Mouse (Mus musculus): ENCODE results near the gene Tshz2. TPM values are rescaled to one million over a fixed set of nuclear protein-coding genes. Genes with fewer than 3 reads are reported as not detected.

Gene Tshz2
- polyA plus RNA-seq, 1 experiment from 2014 or later: 43.1 TPM

DNA sequence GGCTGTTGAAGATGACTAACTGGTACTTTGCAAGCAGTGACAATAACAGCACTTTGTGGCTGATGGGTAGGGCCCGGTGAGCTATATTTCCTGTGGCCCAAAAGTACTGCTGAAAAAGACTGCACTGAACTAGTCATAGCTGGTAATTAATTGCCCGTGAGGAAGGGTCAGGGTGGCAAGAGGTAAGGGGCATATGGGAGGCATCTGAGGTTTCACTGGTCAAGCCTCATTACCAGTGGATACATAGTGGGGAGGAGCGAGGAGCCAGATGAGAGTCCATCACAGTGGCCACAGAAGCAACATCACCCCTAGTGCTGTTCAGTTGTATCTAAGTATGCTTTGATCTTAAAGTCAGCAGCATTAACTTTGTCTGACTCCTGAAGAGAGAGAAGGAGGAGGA lies 2.7 kb upstream of the Tshz2 start:
- TF ChIP-seq CTCF (IDR thresholded peaks at IDR 0.05): no peak
- DNase-seq (ENCODE audit: low read depth, low spot score) (peak; percentile 67), ATAC-seq (peak; percentile 71)
- CTCF ChIA-PET: no interaction called here
- in situ Hi-C loops (cut with MboI; ENCODE audit: low pct_unique_long_range_greater_than_20kb): loop anchor here (5.0 kb wide), 2 partner anchors 122 to 332 kb away; no protein-coding TSS in a partner anchor
- no peaks in the 10 kb centered on the region for H3K27me3 ChIP-seq
- POLR2A ChIA-PET: interaction anchor here (1.2 kb wide), 1 partner anchor 14 kb away, joined by 3 read pairs; no protein-coding TSS in a partner anchor

DNA sequence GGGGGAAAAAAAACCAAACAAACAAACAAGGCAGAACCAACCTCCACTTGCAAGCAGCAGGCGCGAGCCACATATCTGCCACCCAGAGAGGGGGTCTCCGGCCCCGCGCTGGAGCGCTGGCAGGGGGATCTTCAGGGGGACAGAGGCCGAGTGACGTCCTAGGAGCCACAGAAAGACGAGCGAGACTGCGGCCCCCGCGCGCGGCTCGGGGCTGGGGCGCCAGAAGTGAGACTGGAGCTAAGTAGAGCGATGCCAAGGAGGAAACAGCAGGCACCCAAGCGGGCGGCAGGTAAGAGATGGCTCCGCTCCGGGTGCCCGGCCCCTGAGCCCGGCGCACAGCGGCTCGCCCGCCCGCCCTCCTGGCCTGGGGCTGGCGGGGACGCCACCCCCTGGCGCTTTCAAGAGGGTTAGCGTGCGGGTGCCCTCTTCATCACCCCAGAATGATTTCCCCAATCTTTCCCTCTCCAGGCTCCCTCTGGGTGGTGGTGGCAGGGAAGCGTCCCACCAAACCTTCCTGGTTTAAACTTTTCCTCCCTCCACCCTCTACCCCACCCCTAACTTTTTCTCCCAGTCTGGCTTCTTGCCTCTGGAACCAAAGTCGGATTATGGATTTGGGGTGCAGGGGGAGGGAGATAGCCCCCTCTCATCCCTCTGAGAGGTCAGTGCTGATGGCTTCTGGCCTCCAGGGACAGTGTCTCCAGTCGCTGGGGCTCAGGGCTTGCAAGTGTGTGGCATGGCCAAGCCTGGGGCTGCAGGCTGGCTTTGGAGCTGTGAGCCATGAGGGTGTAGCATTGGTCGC lies 877 bp downstream of the Tshz2 start:
- in situ Hi-C loops (cut with MboI; ENCODE audit: low pct_unique_long_range_greater_than_20kb): loop anchor here (5.0 kb wide), 2 partner anchors 119 to 329 kb away; no protein-coding TSS in a partner anchor
- ChIA-PET CTCF (interaction anchor here (1.0 to 1.4 kb wide), 2 partner anchors 20 to 30 kb away, joined by 3 read pairs; no protein-coding TSS in a partner anchor), POLR2A (interaction anchor here (1.6 kb wide), 1 partner anchor 33 kb away, joined by 5 read pairs; no protein-coding TSS in a partner anchor)
- no peak for DNase-seq (ENCODE audit: low read depth, low spot score)
- ATAC-seq: peak; percentile 38
- no peaks in the 10 kb centered on the region for H3K27me3 ChIP-seq
- TF ChIP-seq CTCF (IDR thresholded peaks at IDR 0.05): no peak

DNA sequence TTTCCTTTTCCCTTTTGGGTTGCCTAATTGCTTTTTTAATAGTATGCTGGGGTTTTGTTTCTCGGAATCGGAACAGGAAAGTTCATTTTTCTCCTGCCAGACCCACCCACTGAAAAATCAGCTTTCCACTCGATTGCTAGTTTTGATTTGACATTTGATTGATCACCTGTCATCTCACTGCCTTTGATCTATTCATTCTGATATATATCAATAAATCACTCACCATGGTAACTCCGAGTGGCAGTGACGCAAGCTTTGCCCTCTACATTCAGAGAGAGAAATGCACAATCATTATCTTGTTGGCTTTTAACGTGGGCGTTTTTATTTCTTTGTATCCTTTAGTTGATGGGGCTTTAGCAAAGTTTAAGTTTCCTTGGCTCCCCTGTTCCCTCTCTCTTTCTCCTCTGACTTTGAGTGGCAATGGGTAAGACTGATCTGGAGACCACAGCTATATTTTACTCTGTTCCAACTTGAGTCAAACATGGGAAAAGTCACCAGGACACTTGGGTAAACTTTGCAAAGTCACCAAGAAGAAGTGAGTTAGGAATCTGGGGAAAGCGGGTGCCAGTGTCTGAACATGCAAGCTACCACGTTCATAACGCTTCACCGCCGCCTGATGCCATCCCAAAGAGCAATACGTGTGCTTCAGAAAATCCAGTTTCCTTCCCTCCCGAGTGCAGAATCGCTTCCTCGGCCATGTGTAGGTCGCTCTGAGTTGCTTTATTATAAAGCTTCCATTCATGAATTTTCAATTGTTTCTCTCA lies 2.0 kb downstream of the Tshz2 start:
- TF ChIP-seq CTCF (IDR thresholded peaks at IDR 0.05): no peak
- no peak for DNase-seq (ENCODE audit: low read depth, low spot score)
- H3K27me3 ChIP-seq: no peaks in the 10 kb centered on the region
- in situ Hi-C loops (cut with MboI; ENCODE audit: low pct_unique_long_range_greater_than_20kb): loop anchor here (5.0 kb wide), 2 partner anchors 118 to 328 kb away; no protein-coding TSS in a partner anchor
- ATAC-seq: no peak
- ChIA-PET CTCF (interaction anchor here (1.0 to 1.4 kb wide), 2 partner anchors 18 to 31 kb away, joined by 3 read pairs; no protein-coding TSS in a partner anchor), POLR2A (interaction anchor here (1.0 to 1.6 kb wide), 2 partner anchors 25 to 32 kb away, joined by 3 to 5 read pairs; no protein-coding TSS in a partner anchor)

DNA sequence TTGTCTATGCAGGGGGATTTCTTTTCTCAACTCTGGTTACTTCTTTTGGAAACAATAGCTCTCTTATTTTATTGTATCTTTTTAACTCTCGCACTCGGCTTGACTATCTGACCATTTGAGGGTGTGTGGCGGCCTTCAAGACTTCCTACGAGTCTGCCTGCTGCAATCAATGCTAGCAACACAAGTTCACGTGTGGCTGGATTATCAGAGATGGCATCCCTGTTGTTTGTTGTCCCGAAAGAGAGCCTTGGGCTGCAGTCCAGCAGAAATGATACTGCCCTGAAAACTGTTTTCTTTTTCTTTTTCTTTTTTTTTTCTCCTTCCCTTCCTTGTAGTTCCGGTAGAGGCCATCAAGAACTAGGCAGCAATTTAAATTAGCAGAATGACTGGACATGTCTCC lies 2.6 kb downstream of the Tshz2 start:
- DNase-seq (ENCODE audit: low read depth, low spot score) (no peak), ATAC-seq (no peak)
- POLR2A ChIA-PET: interaction anchor here (1.0 to 1.6 kb wide), 2 partner anchors 24 to 32 kb away, joined by 3 to 5 read pairs; no protein-coding TSS in a partner anchor
- TF ChIP-seq CTCF (IDR thresholded peaks at IDR 0.05): no peak
- CTCF ChIA-PET: interaction anchor here (1.2 to 1.4 kb wide), 2 partner anchors 18 to 466 kb away, joined by 3 read pairs; no protein-coding TSS in a partner anchor
- in situ Hi-C loops (cut with MboI; ENCODE audit: low pct_unique_long_range_greater_than_20kb): no loop called here
- H3K27me3 ChIP-seq: no peaks in the 10 kb centered on the region

DNA sequence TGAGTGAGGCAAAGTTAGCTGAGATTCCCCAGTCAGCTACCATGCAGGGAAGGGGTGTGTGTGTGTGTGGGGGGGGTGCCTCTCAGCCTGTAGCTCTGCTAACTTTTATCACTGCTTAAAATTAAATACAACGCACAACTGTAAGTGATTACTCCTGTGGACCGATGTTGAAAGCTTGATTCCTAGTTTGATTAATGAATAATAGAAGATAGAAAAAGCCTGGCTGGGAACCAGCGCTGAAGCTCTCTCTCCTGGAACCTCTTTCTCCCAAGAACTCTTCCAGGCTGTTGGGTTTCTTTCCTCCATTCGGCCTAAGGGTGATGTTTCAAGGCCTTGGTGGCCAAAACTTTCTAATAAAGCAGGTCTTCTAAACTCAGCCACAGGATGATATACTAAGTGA lies 3.6 kb downstream of the Tshz2 start:
- in situ Hi-C loops (cut with MboI; ENCODE audit: low pct_unique_long_range_greater_than_20kb): no loop called here
- no peak for TF ChIP-seq CTCF (IDR thresholded peaks at IDR 0.05)
- DNase-seq (ENCODE audit: low read depth, low spot score): no peak
- ChIA-PET POLR2A (interaction anchor here (0.6 to 1.0 kb wide), 7 partner anchors 29 to 834 kb away, joined by 3 to 4 read pairs (median 3); no protein-coding TSS in a partner anchor), CTCF (interaction anchor here (1.1 to 1.2 kb wide), 2 partner anchors 29 to 465 kb away, joined by 3 read pairs; no protein-coding TSS in a partner anchor)
- ATAC-seq: no peak
- H3K27me3 ChIP-seq: no peaks in the 10 kb centered on the region

DNA sequence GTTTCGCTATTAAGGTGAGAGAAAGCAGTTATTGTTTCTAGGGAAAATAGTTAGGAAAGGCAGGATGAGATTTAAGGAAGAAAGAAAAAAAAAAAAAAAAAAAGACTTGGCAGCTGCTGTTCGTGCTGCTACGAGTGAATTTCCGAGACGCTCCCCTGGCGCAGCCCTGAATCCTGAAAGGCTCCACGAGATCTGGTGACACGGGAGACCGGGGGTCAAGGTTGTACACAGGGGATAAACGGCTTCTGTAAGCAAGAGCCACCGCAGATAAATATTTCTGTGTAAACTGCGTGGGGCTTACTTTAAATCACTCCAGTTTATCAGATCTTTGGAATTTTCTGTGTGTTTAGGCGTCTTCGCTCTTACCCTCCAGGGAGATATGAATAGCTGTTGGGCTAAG lies 8.7 kb downstream of the Tshz2 start:
- in situ Hi-C loops (cut with MboI; ENCODE audit: low pct_unique_long_range_greater_than_20kb): no loop called here
- TF ChIP-seq CTCF (IDR thresholded peaks at IDR 0.05): no peak
- ATAC-seq (no peak), DNase-seq (ENCODE audit: low read depth, low spot score) (no peak)
- CTCF ChIA-PET: interaction anchor here (0.7 to 1.4 kb wide), 4 partner anchors 24 to 280 kb away, joined by 3 to 6 read pairs (median 3); no protein-coding TSS in a partner anchor
- H3K27me3 ChIP-seq: no peaks in the 10 kb centered on the region
- POLR2A ChIA-PET: no interaction called here

DNA sequence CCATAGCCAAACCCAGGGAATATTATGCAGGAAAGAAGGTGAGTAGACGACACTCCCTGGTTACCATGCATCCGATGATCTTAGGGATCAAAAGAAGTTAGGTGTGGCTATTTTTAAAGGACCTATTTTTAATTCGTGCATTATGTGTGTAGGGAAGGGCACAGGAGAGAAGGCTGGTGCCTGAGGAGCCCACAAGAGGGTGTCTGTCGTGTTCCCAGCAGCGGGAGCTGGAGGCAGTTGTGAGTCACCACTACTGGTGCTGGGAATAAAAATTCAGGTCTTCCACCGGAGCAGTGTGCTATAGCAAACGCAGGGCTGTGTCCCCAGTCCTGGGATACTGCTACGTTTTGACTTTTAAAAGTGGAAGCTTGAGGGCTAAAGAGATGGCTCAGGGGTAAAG lies 9.6 kb downstream of the Tshz2 start:
- DNase-seq (ENCODE audit: low read depth, low spot score) (no peak), ATAC-seq (no peak)
- H3K27me3 ChIP-seq: no peaks in the 10 kb centered on the region
- ChIA-PET CTCF (interaction anchor here (0.6 to 1.4 kb wide), 4 partner anchors 10 to 160 kb away, joined by 3 read pairs; no protein-coding TSS in a partner anchor), POLR2A (interaction anchor here (1.0 kb wide), 1 partner anchor 13 kb away, joined by 4 read pairs; no protein-coding TSS in a partner anchor)
- TF ChIP-seq CTCF (IDR thresholded peaks at IDR 0.05): peak; percentile 66
- in situ Hi-C loops (cut with MboI; ENCODE audit: low pct_unique_long_range_greater_than_20kb): no loop called here

DNA sequence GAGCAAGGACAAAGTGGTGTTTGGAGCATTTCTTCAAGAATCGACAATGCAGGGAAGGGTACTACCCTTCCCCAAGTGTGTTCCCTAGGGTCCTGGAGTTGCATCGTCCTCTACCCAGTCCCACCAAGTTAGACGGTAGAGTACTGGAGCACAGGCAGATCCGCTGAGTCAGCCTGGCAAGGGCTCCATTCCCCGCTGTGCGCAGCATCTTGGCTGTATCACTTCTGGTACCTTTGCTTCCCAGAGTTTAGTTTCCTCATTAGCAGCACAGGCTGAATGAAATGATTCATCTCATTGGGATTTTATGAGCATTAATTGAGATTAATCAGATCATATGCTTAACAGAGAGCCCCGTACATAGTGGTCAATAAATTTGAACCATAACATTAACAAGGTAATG lies 14.3 kb downstream of the Tshz2 start:
- ChIA-PET CTCF (no interaction called here), POLR2A (interaction anchor here (1.2 kb wide), 1 partner anchor 11 kb away, joined by 4 read pairs; no protein-coding TSS in a partner anchor)
- no peak for TF ChIP-seq CTCF (IDR thresholded peaks at IDR 0.05)
- ATAC-seq (no peak), DNase-seq (ENCODE audit: low read depth, low spot score) (no peak)
- in situ Hi-C loops (cut with MboI; ENCODE audit: low pct_unique_long_range_greater_than_20kb): no loop called here
- no peaks in the 10 kb centered on the region for H3K27me3 ChIP-seq

DNA sequence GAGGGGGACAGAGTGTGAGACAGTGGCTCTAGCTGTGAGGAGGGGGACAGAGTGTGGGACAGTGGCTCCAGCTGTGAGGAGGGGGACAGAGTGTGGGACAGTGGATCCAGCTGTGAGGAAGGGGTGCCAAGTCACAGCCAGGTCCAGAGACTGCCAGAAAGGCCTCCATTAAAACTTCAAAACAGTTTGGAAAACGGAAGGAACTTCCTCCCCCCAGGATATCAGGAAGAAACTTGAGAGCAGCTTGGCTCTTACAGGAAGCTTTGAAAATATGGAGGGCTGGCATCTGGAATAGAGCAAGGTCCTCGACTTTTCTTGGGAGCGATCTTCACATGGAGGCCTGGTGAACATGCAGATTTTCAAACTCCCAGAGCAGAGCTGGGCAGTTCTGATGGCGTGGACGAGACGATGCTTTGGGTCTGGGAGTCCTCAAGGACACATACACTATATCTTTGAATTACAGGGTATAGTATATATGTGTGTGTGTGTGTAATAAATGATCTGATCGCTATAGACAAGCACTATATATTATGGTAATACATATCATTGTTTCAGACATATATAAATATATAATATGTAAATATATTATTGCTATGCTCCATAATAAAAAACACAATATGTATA lies 16.6 kb downstream of the Tshz2 start:
- CTCF ChIA-PET: no interaction called here
- POLR2A ChIA-PET: no interaction called here
- no peak for DNase-seq (ENCODE audit: low read depth, low spot score)
- in situ Hi-C loops (cut with MboI; ENCODE audit: low pct_unique_long_range_greater_than_20kb): no loop called here
- TF ChIP-seq CTCF (IDR thresholded peaks at IDR 0.05): no peak
- no peak for ATAC-seq
- no peaks in the 10 kb centered on the region for H3K27me3 ChIP-seq

DNA sequence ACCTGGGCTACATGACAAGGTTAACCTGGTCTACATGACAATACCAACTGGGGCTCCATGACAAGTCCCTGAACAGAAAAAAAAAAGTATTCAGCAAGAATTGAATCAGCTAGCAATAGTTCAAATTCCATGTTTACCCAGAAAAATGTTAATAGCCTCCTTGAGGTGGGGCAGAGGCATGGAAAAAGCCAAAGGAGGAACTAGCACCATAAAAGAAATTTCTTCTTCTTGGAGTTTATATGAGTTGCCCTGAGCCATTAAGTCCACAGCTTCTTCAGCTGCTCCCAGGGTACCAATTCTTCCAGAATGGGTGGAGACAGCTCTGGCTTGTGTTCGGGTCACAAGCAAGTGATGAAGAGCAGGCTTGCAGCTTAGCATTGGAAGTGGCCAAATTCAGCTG lies 20.5 kb downstream of the Tshz2 start:
- ChIA-PET POLR2A (interaction anchor here (0.7 to 1.2 kb wide), 2 partner anchors 9 to 126 kb away, joined by 3 to 6 read pairs; no protein-coding TSS in a partner anchor), CTCF (interaction anchor here (0.9 to 1.2 kb wide), 3 partner anchors 11 to 19 kb away, joined by 3 read pairs; no protein-coding TSS in a partner anchor)
- DNase-seq (ENCODE audit: low read depth, low spot score) (no peak), ATAC-seq (peak; percentile 21)
- no peaks in the 10 kb centered on the region for H3K27me3 ChIP-seq
- in situ Hi-C loops (cut with MboI; ENCODE audit: low pct_unique_long_range_greater_than_20kb): no loop called here
- TF ChIP-seq CTCF (IDR thresholded peaks at IDR 0.05): no peak

Measured in Patski (cell line).